Mouse (Mus musculus): Measurements from ENCODE around the gene Fam107a.

DNA sequence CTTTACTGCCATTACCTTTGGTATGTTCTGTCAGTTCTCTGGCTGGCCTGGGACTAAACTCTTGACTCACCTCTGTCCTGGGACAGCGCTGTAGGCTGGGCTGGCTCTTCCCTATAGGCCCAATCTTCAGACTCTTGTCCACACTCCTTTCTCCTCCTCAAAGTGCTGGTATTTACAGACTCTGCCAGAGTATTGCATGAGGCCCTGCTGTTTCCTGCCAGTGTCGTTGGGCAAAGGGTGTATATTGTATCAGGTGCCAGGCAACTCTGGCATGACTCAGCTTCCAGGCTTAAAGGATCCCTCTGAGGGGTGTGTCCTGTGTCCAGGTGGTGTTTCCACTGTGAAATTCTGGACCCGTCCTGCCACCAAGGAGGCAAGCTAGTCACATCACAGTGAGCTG is 59.1 kb downstream of the Fam107a start:
- TF ChIP-seq CTCF (IDR thresholded peaks at IDR 0.05) (no peak), EP300 (IDR thresholded peaks at IDR 0.05) (no peak)
